Mouse (Mus musculus) hindbrain, postnatal 0 days (tissue): ENCODE measurements around the gene Dad1. TPM values are rescaled to one million over a fixed set of nuclear protein-coding genes. Genes with fewer than 3 reads are reported as not detected.

Source experiments
- ATAC-seq: fragments of 200-750 bp; cut with Nextera tagmentation; 2 replicates; pipeline ENCODE4 v1.8.0; 2017; ENCODE audit warnings: mild to moderate bottlenecking, moderate TSS enrichment, moderate library complexity
- DNase-seq: peaks from one replicate; pipeline ENCODE4 v3.0.0-alpha.2; 2015; ENCODE audit warnings: low spot score
- H3K27ac ChIP-seq: fragments of 300-500 bp; sonication (generic); 2 replicates; pipeline ENCODE4 v1.5.1; 2014; ENCODE audit warnings: mild to moderate bottlenecking
- H3K27me3 ChIP-seq: fragments of 300-500 bp; sonication (generic); 2 replicates; pipeline ENCODE4 v1.6.1; 2014; ENCODE audit warnings: low read length, mixed read lengths; ENCODE audit not compliant: insufficient read depth
- H3K36me3 ChIP-seq: fragments of 300-500 bp; sonication (generic); 2 replicates; pipeline ENCODE4 v1.6.1; 2014; ENCODE audit warnings: low read length, mixed read lengths; ENCODE audit not compliant: insufficient read depth
- H3K4me1 ChIP-seq: fragments of 300-500 bp; sonication (generic); 2 replicates; pipeline ENCODE4 v1.6.1; 2014; ENCODE audit warnings: antibody characterized with exemption, low read length, mixed read lengths; ENCODE audit not compliant: insufficient read depth
- H3K4me2 ChIP-seq: fragments of 300-500 bp; sonication (generic); 2 replicates; pipeline ENCODE4 v1.6.1; 2014; ENCODE audit warnings: low read depth, mild to moderate bottlenecking, low read length, moderate library complexity, mixed read lengths
- H3K4me3 ChIP-seq: fragments of 300-500 bp; sonication (generic); 2 replicates; pipeline ENCODE4 v1.5.1; 2014; ENCODE audit warnings: low read length
- H3K9ac ChIP-seq: fragments of 300-500 bp; sonication (generic); replicated peaks from 2 replicates; pipeline ENCODE4 v1.6.1; 2014; ENCODE audit warnings: mild to moderate bottlenecking, low read length, moderate library complexity, mixed read lengths
- H3K9me3 ChIP-seq: fragments of 300-500 bp; sonication (generic); 2 replicates; pipeline ENCODE4 v1.6.1; 2016; ENCODE audit warnings: low read length, mixed read lengths
- CTCF ChIP-seq: IDR thresholded peaks from 2 replicates; pipeline ENCODE4 v1.5.1; 2016; ENCODE audit warnings: antibody characterized with exemption, control low read depth, low read depth
- WGBS: fragments of 180-500 bp; shearing (Covaris S2); extraction: QIAGEN DNeasy Blood & Tissue Kit; methylation state at CpG from one replicate; pipeline ENCODE4 v1.1.7; 2014; 5-methylcytosine and 5-hydroxymethylcytosine counted together
- polyA plus RNA-seq: library from polyadenylated mRNA; unstranded; fragments of >200 nt; fragmentation: Nextera tagmentation; extraction: Ambion mirVana; gene quantifications from 2 replicates; pipeline ENCODE4 v1.2.1, GENCODE M21; 2015
- total RNA-seq: library from RNA; depleted of rRNA; stranded (reverse); fragments of >200 nt; gene quantifications from 2 replicates; pipeline ENCODE4 v1.2.3, GENCODE M21; 2014

The Dad1 gene
- total and polyA plus RNA-seq, 2 experiments from 2014 or later, result 321 to 406 TPM

- Histone ChIP-seq H3K9ac (peak overlapping the region; percentile 66), H3K36me3 (no peaks in the 10 kb centered on the region), H3K4me3 (peak overlapping the region; percentile 74), H3K9me3 (no peaks in the 10 kb centered on the region), H3K4me1 (peaks cover 14% of the 10 kb centered on the region; the same call in 1 of the 2 replicates), H3K4me2 (peak overlapping the region; percentile 79), H3K27me3 (no peaks in the 10 kb centered on the region), H3K27ac (no peak overlapping the region)
- TF ChIP-seq CTCF, result no peak
- ATAC-seq (no peak), DNase-seq (no peak)
- WGBS, result 72% methylated on average over 12 of the region's 12 CpGs
Observed at GRCm38 (mm10) chr14:54254670-54255202, 832 bp upstream of the Dad1 start.

GRCm38 (mm10) chr14:54250122-54250521, 3.8 kb downstream of the Dad1 start:
- Histone ChIP-seq H3K27ac (no peak overlapping the region), H3K9ac (no peak overlapping the region), H3K4me1 (peaks cover 14% of the 10 kb centered on the region; the same call in 1 of the 2 replicates), H3K36me3 (no peaks in the 10 kb centered on the region; the same call in 1 of the 2 replicates), H3K4me2 (no peak overlapping the region), H3K9me3 (no peaks in the 10 kb centered on the region), H3K27me3 (no peaks in the 10 kb centered on the region), H3K4me3 (no peak overlapping the region)
- DNase-seq (no peak), ATAC-seq (no peak)
- WGBS, result 80% methylated on average over 4 of the region's 4 CpGs
- TF ChIP-seq CTCF, result no peak

- ATAC-seq, result no peak
- H3K9me3 ChIP-seq, result no peaks in the 10 kb centered on the region
- peaks cover 9% of the 10 kb centered on the region; the same call in 1 of the 2 replicates for H3K4me1 ChIP-seq
- no peak for TF ChIP-seq CTCF
- H3K27me3 ChIP-seq, result no peaks in the 10 kb centered on the region
- no peak overlapping the region for H3K9ac ChIP-seq
- no peak overlapping the region for H3K4me2 ChIP-seq
- DNase-seq, result no peak
- 54% methylated on average over 9 of the region's 9 CpGs for WGBS
- H3K4me3 ChIP-seq, result no peak overlapping the region
- no peak overlapping the region for H3K27ac ChIP-seq
- no peaks in the 10 kb centered on the region; the same call in 1 of the 2 replicates for H3K36me3 ChIP-seq
Observed at GRCm38 (mm10) chr14:54249326-54249725, 4.6 kb downstream of the Dad1 start.

- H3K4me3 ChIP-seq, result no peak overlapping the region
- ATAC-seq (no peak), DNase-seq (no peak)
- no peaks in the 10 kb centered on the region for H3K4me1 ChIP-seq
- no peaks in the 10 kb centered on the region for H3K9me3 ChIP-seq
- H3K9ac ChIP-seq, result no peak overlapping the region
- peaks cover 15% of the 10 kb centered on the region for H3K36me3 ChIP-seq
- no peak overlapping the region for H3K4me2 ChIP-seq
- no peaks in the 10 kb centered on the region for H3K27me3 ChIP-seq
- 91% methylated on average over 3 of the region's 3 CpGs for WGBS
- no peak overlapping the region for H3K27ac ChIP-seq
- TF ChIP-seq CTCF, result no peak
Observed at GRCm38 (mm10) chr14:54246232-54246631, 7.7 kb downstream of the Dad1 start.

- Histone ChIP-seq H3K27me3 (no peaks in the 10 kb centered on the region), H3K27ac (no peak overlapping the region), H3K36me3 (peaks cover 26% of the 10 kb centered on the region), H3K4me3 (no peak overlapping the region), H3K4me2 (no peak overlapping the region), H3K9me3 (no peaks in the 10 kb centered on the region), H3K4me1 (no peaks in the 10 kb centered on the region), H3K9ac (no peak overlapping the region)
- TF ChIP-seq CTCF, result no peak
- WGBS, result 53% methylated on average over 3 of the region's 3 CpGs
- ATAC-seq (0 out of 2 replicates have a peak, but pooled peaks have one; percentile 41), DNase-seq (peak; percentile 53)
Observed at GRCm38 (mm10) chr14:54244183-54244582, 9.7 kb downstream of the Dad1 start.

GRCm38 (mm10) chr14:54240542-54240941, 13.4 kb downstream of the Dad1 start:
- Histone ChIP-seq H3K36me3 (peaks cover 26% of the 10 kb centered on the region), H3K9ac (no peak overlapping the region), H3K27ac (no peak overlapping the region), H3K4me1 (no peaks in the 10 kb centered on the region), H3K9me3 (no peaks in the 10 kb centered on the region), H3K27me3 (no peaks in the 10 kb centered on the region), H3K4me3 (no peak overlapping the region), H3K4me2 (no peak overlapping the region)
- DNase-seq, result no peak
- TF ChIP-seq CTCF, result no peak
- WGBS, result 88% methylated on average over 5 of the region's 5 CpGs
- no peak for ATAC-seq

GRCm38 (mm10) chr14:54239002-54239736, 14.7 kb downstream of the Dad1 start:
- WGBS, result 12% methylated on average over 7 of the region's 7 CpGs
- no peak overlapping the region for H3K4me3 ChIP-seq
- H3K27me3 ChIP-seq, result no peaks in the 10 kb centered on the region
- ATAC-seq, result peak; percentile 67
- peak; percentile 92 for TF ChIP-seq CTCF
- no peak overlapping the region for H3K9ac ChIP-seq
- no peak overlapping the region for H3K4me2 ChIP-seq
- peak; percentile 89 for DNase-seq
- no peaks in the 10 kb centered on the region for H3K4me1 ChIP-seq
- H3K36me3 ChIP-seq, result peaks cover 31% of the 10 kb centered on the region
- H3K9me3 ChIP-seq, result no peaks in the 10 kb centered on the region
- no peak overlapping the region for H3K27ac ChIP-seq
